15 mouse cellular contexts compared by ENCODE assay signal in the genomic region with DNA sequence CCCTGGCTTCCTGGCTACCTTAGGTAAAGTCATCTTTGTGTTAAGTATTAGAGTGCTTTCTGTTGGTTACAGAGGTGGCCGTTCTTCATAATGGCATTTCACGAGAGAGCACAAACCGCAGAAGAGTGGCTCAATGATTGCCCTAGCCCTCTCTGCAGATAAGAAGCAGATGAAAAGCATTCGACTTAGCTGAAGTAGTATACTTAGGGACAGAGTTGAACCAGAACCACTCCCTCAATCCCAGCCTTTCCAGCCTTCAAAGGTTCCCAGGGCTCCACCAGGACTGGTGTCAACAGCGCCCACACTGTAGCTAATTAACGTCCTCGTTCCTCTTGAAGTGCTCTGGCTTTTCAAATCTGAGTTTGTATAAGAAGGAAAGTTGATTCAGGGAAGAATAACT.
"Had no signal": no experiment of that assay in that cellular context is flagged by ENCODE, and none has a peak within 500 bp of the region (broad histone marks: within the 10 kb centered on the region; RNA-seq: fewer than 3 reads in every experiment).

No protein-coding gene starts in this region.

- ATAC-seq: intestine, embryonic 16.5 days; midbrain, embryonic 16.5 days had no signal

- H3K4me2 ChIP-seq: kidney, embryonic 15.5 days; limb, embryonic 13.5 days; midbrain, embryonic 12.5 days; neural tube, embryonic 13.5 days; stomach, embryonic 15.5 days had no signal

- H3K9ac ChIP-seq: kidney, embryonic 15.5 days; limb, embryonic 13.5 days; liver, embryonic 14.5 days; midbrain, embryonic 12.5 days; neural tube, embryonic 13.5 days; stomach, embryonic 15.5 days had no signal

- DNase-seq: kidney, adult 2 months; kidney, postnatal 25 days; layer of hippocampus, postnatal 36 days; retina, postnatal 1 day; right cerebral cortex, postnatal 4 days; thymus, adult 2 months; thymus, postnatal 36 days had no signal

- H3K9me3 ChIP-seq: kidney, embryonic 15.5 days; limb, embryonic 13.5 days; midbrain, embryonic 12.5 days; neural tube, embryonic 13.5 days; stomach, embryonic 15.5 days had no signal

- H3K36me3 ChIP-seq: kidney, embryonic 15.5 days; limb, embryonic 13.5 days; midbrain, embryonic 12.5 days; neural tube, embryonic 13.5 days; stomach, embryonic 15.5 days had no signal

- H3K4me3 ChIP-seq: kidney, embryonic 15.5 days; limb, embryonic 13.5 days; midbrain, embryonic 12.5 days; neural tube, embryonic 13.5 days; stomach, embryonic 15.5 days had no signal

- H3K4me1 ChIP-seq: stomach, embryonic 15.5 days had no signal

- H3K27ac ChIP-seq: kidney, embryonic 15.5 days; limb, embryonic 13.5 days; liver, embryonic 14.5 days; midbrain, embryonic 12.5 days; neural tube, embryonic 13.5 days; stomach, embryonic 15.5 days had no signal

- H3K27me3 ChIP-seq: kidney, embryonic 15.5 days; neural tube, embryonic 13.5 days; stomach, embryonic 15.5 days had no signal
